Mouse (Mus musculus) left cerebral cortex, postnatal 10 days (tissue): ENCODE measurements around the gene Mrpl45. TPM values are rescaled to one million over a fixed set of nuclear protein-coding genes. Genes with fewer than 3 reads are reported as not detected.

ENCODE experiments used
- total RNA-seq, 2 experiments: library from RNA; stranded (reverse); gene quantifications; 2 replicates each; pipeline ENCODE4 v1.2.3; 2021

Gene Mrpl45
- total RNA-seq, 2 experiments from 2014 or later = 20.4 to 23.3 TPM

Other genes with a start within 250 kb of the Mrpl45 start
- not detected for gene Tbx21, start 200.4 kb upstream of the Mrpl45 start, total RNA-seq
- 10 to 100 TPM; 52.4 to 53.7 TPM for gene Tbkbp1, start 164.2 kb upstream of the Mrpl45 start, total RNA-seq
- gene Kpnb1, start 127.8 kb upstream of the Mrpl45 start, total RNA-seq = 100 to 1,000 TPM; 121 to 122 TPM
- gene Npepps, start 35.1 kb upstream of the Mrpl45 start, total RNA-seq = 100 to 1,000 TPM; 145 to 150 TPM
- gene Gpr179, start 36.4 kb downstream of the Mrpl45 start, total RNA-seq = under 1 TPM; 0.18 to 0.39 TPM
- gene Socs7, start 46.8 kb downstream of the Mrpl45 start, total RNA-seq = 10 to 100 TPM; 81.0 to 84.7 TPM
- gene Arhgap23, start 99.8 kb downstream of the Mrpl45 start, total RNA-seq = 10 to 100 TPM; 84.0 to 91.8 TPM
- not detected for gene 4933428G20Rik, start 184.6 kb downstream of the Mrpl45 start, total RNA-seq